Mouse (Mus musculus) fat pad, adult 2 months (tissue): ENCODE data around the gene Rsph3b.

Experiments used
- DNase-seq: peaks from one replicate; pipeline ENCODE4 v3.0.0-alpha.2; 2011; ENCODE audit warnings: low read depth, low spot score; ENCODE audit errors: extremely low read depth

Gene Rsph3b

DNA sequence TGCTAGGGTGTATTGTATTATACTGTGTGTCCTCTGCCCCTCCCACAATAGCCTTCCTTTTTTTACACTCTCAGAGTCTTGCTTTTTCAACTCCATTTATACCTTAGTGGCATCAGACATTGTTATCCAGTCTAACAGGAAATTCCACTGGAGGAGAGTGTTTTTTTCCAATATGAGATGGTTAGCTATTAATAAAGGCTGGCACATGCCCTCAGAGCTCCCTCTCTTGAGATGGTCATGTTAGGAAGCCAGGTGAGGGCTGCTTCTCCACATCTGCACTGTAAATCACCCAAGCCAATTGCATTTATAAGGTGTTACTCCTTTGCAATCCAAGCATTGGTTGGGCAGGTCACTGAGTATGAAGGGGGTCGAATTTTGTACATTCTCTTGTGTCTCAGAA is 81.9 kb downstream of the Rsph3b start:
- no peak for DNase-seq

DNA sequence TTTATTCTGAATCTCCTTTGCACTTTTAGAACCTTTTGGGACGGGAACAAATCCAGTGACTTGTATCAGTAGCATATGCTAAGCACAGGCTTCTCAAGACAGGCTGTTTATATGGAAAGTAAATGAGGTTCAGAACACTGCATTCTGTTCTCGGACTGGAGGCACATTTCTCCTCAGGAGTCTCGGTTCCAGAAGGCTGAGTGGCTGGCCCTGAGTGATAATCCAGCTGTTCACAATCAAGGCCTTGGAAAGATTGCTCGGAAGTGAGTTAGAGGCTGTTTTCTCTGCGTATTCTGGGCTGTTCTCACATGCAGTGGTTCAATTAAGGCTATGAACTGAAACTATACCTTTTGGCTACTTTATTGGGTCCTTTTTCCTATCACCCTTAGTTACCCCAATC is 82.9 kb downstream of the Rsph3b start:
- DNase-seq, result no peak

DNA sequence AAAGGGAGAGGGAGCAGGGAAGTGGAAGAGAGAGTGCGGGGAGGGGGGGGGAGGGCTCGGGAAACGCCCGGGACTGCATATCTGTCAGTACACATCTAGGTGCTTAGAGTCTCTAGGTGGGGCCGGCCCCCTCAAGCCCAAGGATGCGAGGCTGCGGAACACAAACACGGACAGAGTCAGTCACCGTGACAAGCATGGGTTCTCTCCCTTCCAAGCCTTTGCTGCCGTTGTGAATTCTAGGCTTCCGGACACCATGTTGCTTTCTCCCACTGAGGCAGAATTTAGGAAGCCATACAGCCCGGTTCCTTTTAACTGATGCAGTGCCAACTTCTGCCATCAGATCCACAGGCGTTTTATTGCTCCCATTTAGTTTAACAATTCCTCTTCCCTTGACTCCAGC is 83.6 kb downstream of the Rsph3b start:
- DNase-seq, result no peak

DNA sequence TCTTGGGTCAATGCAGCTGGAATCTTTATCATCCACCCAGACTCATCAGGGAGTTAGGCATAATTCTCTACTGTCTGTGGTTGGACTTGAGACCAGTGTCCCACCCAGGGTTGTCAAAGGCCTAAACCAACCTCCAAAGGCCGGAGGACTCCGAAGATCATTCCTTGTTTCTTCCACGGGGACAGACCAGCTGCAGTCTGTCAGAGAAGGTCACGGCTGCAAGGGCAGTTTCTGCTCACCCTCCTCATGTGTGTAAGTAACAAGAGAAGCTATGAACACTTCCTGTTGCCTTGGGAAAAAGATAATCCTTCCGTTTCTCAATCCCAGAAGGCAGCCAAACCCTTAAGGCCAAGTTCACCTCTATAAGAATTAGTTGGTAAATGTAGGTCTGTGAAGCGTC is 85.0 kb downstream of the Rsph3b start:
- no peak for DNase-seq

DNA sequence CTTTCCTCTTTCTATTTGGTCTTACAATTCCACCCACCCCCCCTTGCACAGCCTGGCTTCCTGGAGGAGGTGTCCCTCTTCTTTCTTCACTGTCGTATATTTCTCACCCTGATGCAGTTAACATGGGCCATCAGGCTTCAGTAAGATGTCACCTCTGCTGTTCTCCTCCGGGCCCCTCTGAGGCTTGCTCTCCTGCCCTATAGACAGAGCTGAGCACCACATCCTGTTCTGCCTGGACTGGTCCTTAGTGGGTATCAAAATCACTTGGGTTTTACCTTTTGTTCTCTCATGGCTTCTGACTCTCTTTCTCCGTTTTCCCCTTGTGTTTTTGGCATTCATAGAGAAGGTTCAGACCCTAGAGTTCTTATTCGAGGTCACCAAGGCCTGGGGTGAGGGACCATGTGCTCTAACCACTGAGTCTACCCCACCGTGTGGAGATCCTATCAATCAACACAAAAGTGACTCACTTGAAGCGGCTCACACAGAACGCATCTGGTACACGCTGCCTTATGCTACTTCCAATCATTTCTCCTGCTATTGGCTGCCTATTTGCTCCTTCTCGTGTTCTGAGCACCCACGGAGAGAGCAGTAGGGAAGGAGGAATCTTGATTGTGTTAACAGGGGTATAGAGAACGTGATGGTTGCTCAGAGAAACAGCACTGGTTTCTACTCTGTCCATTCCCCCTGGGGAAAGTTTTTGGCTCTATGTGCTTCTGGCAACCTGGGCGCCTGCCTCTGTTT is 86.3 kb downstream of the Rsph3b start:
- no peak for DNase-seq

DNA sequence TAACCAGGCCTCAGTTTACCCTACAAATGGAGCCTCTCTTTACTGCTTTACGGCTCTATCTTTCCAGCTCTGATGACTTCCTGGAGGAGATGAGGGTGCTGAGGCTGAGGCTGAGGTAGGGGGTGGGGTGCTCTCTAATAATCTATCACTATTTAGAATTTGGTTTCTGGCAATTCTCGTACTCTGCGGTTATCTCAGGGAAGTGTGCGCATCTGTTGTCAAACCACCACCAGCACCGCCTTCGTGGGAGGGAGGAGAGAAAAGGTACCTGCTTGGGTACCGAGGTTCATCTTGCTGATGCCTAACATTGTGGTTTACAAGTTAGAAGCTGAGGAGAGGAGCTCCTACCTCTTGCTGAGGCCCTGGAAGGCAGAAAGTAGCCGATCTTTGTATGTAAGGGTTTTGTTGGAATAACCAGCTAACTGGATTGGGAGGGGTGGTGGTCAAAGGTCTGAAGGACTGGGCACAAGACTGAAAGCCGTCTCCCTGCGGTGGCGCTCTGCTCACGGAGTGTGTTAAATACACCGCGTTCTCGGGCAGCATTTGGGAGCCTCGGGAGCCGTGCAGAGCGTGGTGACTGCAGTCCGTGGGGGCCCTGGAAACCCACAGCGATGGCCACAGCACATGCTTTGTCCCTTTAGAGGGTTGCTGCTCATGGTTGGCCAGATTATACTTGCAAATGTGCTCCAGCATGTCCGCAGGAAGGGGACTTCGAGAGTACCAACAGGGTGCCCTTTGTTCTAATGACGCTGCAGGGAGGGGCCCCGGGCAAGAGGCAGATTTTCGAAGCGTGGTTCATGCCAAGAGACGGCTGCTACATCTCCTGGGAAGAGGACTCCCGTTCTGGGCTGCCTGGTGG is 87.1 kb downstream of the Rsph3b start:
- DNase-seq, result no peak

DNA sequence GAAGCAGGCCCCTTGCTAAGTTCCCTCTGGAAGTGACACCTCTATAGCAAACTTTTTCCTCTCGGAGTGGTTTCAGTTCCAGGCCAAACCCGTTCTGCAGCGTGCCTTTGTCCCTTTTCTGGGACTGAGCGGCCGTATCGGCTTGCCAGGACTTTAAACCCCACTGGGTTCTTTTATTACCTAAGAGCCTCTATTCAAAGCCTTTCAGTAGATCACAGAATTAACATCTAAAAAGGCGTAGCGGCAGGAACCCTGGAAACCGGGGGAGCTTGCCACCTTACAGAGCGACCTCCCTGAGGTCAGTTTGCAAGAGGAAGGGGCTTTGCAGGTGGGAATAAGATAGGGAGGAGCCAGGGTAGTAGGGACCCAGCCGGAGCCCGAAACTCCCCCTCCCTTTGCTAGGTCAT is 88.0 kb downstream of the Rsph3b start:
- no peak for DNase-seq

DNA sequence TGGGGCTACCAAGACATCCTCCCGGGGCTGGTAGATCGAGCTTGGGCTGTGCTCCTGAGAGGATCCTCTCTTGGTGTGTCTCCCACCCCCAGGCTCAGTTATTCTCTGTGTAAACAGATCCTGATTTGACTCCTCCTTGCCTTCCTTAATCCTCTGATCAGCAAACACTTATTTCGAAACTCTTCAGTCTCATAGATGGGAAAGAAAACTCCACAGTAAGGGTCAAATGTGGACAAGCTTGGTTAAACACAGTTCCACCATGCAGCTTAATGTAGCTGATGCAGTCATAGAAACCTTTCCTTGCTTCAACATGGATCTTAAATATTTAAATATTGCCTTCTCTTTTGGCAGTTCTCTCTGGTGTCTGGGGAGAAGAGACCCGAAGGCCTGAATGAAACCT is 88.4 kb downstream of the Rsph3b start:
- DNase-seq, result no peak
